Mouse (Mus musculus) T-helper 1 cell (primary cell): ENCODE measurements around the gene Inpp5e.

Experiments used
- in situ Hi-C: fragments of 300-600 bp; cut with MboI, MseI; formaldehyde crosslinking; loops from one replicate; pipeline ENCODE4 v1.15.1; 2025; ENCODE audit warnings: high pct_unique_total_duplicates

Inpp5e gene

DNA sequence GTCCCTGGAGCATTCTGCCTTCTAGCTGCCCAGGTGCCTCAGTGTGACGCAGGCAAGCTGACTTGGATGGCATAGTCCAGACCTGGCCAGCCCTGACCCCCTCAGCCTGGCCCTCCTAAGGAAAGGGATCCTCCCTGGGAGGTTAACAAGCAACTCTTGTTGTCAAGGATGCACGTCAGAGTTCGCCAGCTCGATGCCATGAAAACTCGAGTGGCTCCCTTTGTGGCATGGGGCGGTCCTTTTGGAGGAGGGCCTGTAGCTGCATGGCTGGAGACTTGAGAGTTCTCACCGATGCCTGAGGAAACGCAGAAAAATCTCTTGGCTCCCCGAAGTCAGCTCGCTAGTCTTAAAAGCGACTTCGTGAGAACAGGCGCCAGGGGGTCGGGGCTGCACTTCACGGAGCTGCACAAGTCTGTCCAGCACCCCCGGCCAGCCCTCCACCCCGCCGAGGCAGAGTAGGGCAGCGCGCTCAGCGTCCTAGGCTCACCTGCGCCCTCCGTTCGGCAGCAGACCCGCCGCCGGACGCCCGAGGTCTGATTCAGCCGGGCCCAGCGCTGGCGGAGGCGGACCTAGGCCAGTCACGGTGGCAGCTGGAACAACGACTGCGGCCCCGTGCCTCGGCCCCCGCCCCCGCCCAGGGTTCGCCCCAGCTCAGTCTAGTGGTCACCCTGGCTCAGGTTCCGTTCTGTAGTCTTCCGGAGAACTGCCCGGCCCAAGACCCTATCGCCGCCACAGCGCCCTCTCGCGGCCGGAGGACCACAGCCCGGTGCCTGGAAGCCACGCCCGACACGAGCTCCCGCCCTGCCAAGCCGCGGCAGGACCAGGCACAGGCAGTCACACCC lies at the start of gene Inpp5e:
TSS of gene Inpp5e (minus strand) at position 689 of the 842 bp plus-strand sequence.
- in situ Hi-C loops: no loop called here

DNA sequence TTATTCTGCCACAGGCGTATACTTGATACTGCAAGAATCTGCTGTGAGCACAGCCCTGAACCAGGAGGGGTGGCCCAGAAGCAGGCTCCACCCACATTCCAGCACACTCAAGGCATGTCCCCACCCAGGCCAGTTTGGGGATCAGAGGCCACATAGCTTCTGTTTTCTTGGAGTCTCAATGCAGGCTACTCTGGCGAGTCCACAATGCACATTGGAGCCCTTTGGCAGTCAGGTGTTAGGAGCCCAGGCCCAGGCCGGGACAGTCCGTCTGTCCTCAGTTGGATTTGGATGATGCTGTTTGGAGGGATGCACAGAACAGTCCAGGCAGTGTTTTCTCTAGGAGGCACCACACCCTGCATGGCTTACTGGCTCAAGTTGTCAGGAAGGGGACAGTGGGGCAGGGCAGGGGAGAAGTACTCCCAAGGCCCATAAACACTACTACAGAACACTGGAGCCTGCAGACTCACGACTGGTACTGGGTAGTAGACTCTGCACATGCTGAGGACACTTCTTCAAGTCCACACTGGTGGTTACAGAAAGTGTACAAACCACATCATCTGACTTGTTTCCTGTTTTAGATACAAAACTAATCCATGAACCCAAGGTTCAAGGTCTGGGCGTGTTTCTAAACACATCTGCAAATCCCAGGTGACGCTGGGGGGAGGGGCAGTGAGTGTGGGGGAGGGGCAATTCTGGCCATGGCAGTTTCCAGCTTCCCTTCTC lies 49.6 kb upstream of the Inpp5e start:
- in situ Hi-C loops: no loop called here

DNA sequence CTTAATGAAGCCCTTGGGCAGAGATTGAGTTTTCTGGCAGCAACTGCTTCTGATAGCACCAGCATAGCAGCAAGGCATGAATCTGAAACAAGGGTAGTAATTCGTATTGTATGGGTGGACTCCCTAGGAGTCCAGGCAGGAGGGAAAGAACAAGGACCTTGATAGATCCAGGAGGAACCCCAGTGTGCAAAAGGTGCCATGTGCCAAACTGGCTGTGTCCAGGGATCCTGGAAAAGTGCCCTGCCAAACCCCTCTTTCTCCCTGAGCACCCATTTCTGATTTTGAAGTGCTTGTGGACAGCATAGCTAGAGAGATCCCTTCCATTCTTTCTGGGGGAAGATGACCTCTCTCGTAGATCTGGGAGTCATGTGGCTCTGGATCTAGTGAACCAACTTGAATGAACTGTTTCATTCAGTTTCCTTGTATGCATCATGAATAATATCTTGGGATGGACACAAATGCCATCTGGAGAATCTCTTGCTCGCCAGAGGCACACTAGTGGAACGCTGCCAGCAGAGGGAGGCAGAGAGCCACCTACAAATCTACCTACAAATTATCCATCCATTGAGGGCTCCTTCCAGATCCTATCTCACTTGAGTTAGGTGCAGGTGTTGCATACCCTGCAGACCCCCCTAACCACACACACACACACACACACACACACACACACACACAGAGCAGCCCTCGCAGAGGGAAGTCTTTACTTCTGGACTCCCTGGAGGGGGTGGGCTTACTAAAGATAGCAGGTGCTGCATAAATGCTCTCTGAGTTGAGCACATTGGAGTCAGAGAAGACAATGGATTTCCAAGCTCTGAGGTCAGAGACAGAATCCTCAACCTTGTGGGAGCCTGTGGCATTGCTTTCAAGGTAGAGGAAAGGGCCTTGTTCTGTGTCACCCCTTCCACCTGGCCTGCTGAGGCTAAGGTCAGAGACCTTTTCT lies 40.4 kb upstream of the Inpp5e start:
- in situ Hi-C loops: loop anchor here (5.0 kb wide), 3 partner anchors 67 to 453 kb away; partner anchors contain the start of genes Snapc4 and Surf6

DNA sequence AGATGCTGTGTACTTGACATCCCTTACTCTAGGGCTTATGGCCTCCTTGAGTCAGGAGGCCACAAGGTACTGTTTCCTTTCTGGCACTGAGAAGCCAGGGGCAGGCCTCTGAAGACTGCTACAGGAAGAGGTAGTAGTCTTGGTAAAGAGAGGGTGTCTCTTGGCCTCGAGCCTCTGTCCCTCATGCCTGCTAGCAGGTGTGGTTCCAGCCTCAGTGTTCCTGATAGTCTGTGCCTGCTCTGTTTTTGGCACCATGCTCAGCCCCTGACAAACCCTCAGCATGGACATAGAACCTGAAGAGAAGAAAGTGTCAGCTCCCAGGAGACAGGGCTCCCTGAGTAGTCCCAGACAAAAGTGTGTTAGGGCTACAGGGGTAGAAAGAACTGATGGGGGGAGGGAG lies 38.4 kb upstream of the Inpp5e start:
- in situ Hi-C loops: loop anchor here (5.0 kb wide), 1 partner anchor 455 kb away; the partner anchor contains the start of gene Surf6

DNA sequence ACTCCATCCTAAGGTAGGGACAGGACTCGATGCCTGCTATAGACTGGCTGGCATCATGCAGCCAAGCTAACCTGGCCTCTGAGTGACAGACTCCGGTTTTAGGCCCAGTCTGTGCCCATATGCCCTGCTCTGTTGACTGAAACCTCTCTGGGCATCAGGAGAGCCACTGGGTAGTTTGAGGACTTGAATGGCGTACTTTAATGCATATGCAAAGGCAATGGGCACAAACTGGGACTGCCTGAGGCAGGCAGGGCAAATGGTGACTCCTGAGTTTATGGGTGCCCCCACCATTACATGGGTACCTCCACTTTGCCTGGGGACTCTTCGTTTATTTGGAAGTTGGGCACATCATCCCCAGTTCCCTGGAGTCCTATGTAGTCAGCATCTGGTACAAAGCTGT lies 37.7 kb upstream of the Inpp5e start:
- in situ Hi-C loops: loop anchor here (5.0 kb wide), 1 partner anchor 456 kb away; the partner anchor contains the start of gene Surf6

DNA sequence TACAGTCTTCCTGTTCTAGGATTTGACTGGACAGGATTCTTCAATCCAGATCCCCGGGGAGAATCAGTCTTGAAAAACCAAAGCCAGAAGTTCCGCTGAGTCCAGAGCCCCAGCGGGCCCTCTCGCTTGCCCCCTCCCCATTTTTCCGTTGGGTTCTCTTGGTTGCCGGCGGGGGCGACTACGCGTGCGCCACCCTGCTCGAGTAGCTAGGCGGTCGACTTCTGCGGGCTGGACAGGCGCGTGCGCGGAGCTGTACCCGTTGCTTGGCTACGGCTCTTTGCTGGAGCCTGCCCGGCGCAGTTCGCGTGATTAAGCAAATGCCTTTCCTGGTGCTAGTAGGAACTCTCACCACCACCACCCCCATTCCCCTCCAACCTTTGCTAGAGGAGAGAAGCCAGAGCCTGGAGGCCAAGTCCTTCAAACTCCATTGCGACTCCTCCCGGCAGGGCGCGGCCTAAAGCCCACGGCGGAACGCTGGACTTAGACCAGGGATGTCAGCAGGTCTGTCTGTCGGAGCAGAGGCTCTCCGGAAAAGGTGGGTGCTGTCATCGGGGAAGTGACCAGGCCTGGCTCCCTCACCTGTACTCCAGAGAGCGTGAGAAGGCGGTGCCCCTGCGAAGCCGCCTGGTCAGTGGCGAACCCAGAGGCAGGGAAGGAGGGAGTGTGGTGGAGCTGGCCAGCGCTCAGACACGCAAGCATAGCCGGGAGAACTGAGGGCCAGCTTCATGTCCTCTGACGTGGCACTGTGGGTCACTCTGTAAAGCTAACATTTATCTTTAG lies 36.9 kb upstream of the Inpp5e start:
- in situ Hi-C loops: loop anchor here (5.0 kb wide), 1 partner anchor 456 kb away; the partner anchor contains the start of gene Surf6

DNA sequence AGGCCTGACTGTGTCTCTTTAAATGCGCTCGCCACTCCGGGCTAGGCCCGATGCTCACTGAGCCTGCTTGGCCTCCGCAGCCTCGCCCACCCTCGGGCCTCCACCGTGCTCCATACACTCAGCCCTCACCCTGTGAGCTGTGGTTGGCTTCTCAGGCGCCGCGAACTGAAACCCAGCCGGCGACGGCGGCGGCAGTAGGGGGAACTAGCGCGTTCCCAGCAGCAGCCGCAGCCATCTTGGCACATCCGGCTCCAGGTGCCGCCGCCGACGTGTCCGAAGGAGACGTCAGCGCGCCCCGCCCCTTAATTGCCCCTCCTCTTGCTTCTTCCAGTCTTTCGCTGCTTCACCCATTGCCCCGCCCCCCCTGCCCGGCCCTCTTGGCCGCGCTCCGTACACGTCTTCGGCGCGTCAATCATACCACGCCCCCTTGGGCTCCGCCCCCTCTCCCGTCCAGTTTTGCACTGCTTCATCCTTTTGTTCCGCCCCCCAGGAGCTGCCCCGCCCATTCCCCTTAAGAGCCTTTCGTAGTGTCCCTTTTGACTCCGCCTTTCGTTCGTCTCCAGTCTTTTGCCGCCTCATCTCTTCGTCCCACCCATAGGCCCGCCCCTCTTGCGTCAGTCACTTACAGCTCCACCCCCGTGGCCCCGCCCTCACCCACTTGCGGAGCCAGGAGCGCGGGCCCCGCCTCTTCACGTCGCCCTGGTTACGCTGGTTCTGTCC lies 36.1 kb upstream of the Inpp5e start, which contains the start of gene Sec16a:
TSS of gene Sec16a (minus strand) at position 271 of the 720 bp plus-strand sequence.
- in situ Hi-C loops: loop anchor here (5.0 kb wide), 1 partner anchor 457 kb away; the partner anchor contains the start of gene Surf6

DNA sequence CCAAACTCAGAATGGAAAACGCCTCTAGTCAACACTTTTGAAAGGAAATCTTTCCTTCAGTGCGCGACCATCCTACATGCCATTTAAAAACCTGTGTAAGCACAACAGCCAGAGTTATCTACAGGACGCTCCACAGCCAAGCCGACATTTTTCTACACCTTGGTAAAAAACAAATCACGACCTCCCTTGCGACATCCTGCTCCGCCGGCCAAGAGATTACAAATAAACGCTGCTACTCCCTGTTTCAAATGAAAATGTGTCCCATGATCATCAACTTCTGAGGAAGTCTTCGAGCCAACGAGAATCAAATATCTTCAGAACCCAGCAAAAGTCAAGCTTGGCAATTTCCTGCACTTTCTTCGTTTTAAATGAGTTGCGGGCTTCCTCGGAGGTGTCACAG lies 35.4 kb upstream of the Inpp5e start:
- in situ Hi-C loops: no loop called here

DNA sequence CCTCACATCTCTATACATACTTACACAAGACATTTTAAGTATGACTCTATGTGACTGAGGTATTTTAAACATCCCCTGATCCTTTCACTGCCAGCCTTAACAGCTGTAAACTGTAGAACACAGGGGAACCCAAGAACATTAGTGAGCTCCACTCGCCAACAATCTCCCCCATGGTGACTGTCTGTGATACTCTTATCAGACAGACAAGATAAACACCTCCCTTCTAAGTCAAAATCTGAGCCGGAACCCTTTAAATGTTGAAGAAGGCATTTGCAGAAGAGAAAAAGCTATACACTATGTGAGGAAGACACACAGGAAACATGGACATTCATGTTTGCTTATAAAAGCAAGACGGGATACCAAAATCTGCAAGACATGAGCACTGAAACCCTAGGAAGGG lies 34.9 kb upstream of the Inpp5e start:
- in situ Hi-C loops: no loop called here

DNA sequence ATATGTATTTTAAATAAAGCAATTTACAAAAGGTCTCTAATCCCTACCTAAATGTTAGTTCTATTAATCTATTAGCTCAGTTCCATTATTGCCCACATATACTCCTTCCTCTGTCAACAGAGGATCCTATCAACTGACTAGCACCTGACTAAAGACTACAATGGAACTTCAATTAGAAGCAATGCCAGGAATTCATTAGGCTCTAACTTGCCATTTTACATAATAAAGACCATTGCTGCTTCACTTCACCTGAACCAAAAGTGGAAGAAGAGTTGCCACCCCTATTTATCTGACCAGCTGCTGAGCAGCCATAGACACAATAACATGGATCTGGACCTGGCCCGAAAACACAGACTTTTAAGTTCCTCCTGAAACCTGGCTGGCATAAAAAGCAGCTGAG lies 33.8 kb upstream of the Inpp5e start:
- in situ Hi-C loops: no loop called here

DNA sequence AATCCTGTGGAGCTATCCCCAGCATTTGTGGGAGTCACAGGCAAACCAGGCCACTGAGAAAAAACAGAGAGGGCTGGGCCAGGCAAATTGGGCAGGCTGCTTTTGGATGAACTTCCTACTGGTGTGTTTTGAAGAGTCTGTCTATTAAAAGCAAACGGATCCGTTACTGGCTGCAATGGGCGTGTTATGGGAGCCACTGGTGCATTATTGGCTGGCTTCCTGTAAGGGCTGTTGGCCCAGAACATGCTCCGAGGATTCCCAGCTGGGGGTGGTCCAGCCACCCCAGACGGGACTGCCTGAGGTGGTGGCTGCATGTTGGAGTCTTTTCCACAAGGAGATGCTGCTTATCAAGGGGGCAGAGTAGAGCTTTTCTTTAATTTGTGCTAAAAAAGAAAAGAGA lies 32.7 kb upstream of the Inpp5e start:
- in situ Hi-C loops: no loop called here

DNA sequence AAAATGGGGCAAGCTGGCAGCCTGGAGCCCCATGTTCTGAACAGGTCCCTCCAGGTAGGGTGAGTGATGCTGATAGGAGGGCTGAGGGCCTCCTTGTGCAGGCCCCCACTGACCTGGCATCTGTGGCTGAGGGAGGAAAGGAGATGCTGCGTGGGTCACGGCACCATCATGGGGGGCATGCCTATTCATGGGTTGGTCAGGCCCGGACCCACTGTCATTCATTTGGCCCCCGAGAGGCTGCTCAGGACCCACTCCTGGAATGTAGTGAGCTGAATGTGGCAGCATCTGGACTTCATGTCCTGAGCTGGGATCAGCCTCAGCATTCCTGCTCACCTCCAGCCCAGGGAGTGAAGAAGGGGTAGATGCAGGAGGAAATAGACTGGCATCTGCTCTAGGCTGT lies 32.3 kb upstream of the Inpp5e start:
- in situ Hi-C loops: no loop called here

DNA sequence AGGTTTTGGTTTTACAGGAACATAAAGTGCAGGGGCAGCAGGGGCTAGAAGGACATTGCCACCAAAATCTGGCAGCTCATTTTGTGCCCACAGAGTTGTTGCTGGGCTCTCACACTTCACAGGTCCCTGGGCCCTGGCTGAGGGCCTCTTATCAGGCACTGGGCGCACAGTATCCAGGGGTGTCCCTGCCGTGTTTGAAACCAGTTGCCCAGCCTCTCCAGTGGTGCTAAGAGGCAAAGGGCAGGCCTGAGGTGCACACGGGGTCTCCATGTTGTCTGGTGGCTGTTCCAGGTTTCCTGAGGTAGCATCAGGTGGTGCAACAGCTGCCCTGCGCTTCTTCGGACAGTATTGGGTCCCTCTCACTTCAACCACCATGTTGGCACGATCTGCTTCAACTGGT lies 30.7 kb upstream of the Inpp5e start:
- in situ Hi-C loops: no loop called here

DNA sequence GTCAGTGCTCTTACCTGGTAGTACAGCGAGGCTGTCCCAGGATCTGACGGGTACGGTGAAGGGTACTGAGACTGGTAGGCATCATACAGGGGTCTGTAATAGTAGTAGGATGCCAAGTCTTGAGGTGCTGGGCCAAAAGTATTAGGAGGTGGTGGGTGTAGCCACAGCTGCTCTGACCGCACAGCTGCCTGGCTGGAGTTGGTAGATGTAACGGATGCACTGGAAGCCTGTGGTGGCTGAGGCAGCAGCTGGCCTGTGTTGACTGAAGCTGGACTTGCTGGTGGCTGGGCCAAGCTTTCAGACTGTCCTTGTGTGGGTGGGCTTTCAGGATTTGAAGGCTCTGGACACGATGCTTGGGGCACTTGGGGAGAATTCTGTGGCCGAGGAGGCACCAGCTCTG lies 29.4 kb upstream of the Inpp5e start:
- in situ Hi-C loops: no loop called here

DNA sequence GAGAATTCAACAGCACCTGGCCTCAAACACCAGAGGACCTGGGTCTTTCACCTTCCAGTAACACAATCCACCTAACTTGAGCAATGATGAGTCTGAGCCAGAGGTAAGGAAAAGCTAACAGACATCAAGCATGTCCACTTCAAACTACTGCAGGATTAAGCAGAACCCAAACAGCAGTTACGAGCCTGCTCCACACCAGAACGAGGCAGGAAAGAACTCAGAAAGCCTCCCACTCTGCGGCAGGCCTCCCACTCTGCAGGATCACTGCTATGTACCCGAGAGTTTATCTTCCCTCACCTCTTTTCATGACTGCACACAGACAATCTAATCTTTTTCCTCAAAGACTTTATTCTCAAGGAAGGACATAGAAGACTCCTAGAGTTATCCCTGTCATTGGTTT lies 28.2 kb upstream of the Inpp5e start:
- in situ Hi-C loops: no loop called here

DNA sequence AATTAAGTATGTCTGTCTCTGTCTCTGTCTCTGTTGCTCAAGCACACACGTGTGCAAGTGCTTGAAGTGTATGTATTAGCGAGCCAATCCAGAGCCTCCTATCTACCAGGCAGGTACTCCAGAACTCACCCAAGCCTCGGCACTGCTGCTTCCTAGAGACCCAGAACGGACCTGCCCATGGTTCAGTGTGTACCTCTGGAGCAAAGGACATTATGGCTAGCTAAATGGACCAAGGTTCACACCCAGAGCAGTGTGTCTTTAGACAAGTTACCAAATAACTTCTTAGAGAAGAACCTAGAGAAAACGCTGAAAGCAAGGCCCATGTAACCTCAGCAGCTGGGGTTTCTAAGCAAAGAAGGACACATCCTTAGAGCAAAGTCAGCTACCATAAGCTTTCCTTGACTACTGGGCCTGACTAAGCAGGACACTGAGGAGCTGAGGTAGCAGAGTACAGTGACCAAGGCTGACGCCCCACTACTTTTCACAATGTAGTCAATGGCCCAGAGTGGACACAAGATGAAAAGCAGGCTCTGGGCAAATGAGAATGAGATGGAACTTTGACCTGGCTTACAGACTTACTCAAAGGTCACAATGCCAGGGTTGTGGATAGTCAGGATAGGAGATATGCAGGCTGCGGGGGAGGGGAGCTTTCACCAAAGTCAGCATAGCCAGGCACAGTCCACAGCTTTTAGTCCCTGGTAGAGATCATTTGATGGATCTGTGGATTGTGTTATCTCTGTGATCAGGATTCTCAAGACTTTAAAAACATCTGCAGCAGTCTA lies 26.0 kb upstream of the Inpp5e start:
- in situ Hi-C loops: no loop called here

DNA sequence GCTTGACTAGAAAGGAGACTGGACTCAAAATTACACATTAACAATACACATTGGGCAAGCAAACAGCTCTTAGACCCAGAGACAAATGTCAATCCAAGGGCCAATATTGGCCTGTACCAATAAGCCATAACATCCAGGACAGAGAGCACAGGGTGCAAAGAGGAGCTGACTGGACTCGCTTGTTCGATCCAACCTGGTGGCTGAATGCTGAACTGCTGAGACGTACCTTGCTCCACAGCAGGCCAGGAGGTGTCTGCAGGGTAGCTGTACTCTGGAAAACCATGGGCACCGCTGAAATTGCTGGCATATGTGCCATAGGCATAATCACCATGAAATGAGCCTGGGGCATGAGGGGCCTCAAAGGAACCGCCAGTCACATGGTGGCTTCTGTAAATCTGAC lies 20.8 kb upstream of the Inpp5e start:
- in situ Hi-C loops: no loop called here

DNA sequence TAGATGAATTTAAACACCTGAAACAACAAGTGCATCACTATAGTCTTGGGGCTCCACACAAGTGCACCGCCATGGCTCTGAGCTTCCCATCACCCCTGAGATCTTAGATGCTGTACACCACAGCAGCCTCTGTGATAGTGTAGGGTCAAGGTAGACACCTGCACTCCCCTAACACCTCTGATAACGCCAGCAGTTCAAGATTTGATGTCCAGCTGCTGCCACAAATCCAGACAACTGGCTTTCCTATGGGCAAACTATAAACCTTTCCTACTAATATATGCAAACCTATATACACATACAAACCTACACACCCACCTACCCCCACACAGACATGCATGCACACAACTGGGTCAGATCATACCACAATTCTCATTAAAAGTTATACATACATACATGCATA lies 15.5 kb upstream of the Inpp5e start:
- in situ Hi-C loops: no loop called here

DNA sequence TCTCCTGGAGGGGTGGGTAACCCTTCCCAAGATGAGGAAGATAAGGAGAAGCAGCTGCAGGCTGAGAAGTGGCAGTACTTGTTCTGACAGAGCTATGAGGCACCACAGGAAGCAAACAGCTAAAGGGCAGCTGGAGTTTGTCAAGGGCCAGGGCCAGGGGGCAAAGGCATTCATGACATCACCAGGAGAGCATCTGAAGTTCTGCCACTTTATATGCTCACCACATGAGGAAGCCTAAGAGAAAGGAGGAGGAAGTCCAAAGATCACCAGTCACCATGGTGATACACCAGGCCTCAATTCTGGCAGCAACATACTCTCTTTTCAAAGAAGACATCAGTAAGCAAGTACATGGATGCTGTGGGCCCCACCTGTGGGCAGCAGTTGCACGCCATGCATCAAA lies 14.1 kb upstream of the Inpp5e start:
- in situ Hi-C loops: no loop called here
